40 mouse cellular contexts compared by ENCODE assay signal in genomic region chr11:77693026-77693425, GRCm38 (mm10). TPM values are rescaled to one million over a fixed set of nuclear protein-coding genes. Genes with fewer than 3 reads are reported as not detected.
"Had no signal": no experiment of that assay in that cellular context is flagged by ENCODE, and none has a peak within 500 bp of the region (broad histone marks: within the 10 kb centered on the region; RNA-seq: fewer than 3 reads in every experiment).

No protein-coding gene starts in this region.

- H3K9ac ChIP-seq: heart, embryonic 12.5 days; heart, embryonic 15.5 days; hindbrain, embryonic 13.5 days; hindbrain, embryonic 15.5 days; kidney, embryonic 15.5 days; limb, embryonic 13.5 days; limb, embryonic 15.5 days; liver, embryonic 12.5 days; liver, embryonic 14.5 days had no signal

- H3K4me3 ChIP-seq: heart, adult 2 months; heart, embryonic 12.5 days; heart, embryonic 15.5 days; hindbrain, embryonic 13.5 days; hindbrain, embryonic 15.5 days; kidney, embryonic 15.5 days; limb, embryonic 13.5 days; limb, embryonic 15.5 days; liver, embryonic 12.5 days had no signal

- DNase-seq: gastrocnemius, postnatal 14 days; heart, adult 2 months; heart, postnatal 14 days; heart, postnatal 36 days; kidney, adult 11 months; kidney, adult 2 months; kidney, adult 9 months; kidney, postnatal 14 days; kidney, postnatal 36 days; layer of hippocampus, adult 9-11 months; layer of hippocampus, postnatal 36 days; left cerebral cortex, postnatal 4 days had no signal

- H3K9me3 ChIP-seq: heart, embryonic 12.5 days; heart, embryonic 15.5 days; hindbrain, embryonic 13.5 days; hindbrain, embryonic 15.5 days; kidney, embryonic 15.5 days; limb, embryonic 13.5 days; limb, embryonic 15.5 days; liver, embryonic 12.5 days had no signal

- H3K4me2 ChIP-seq: heart, embryonic 12.5 days; heart, embryonic 15.5 days; hindbrain, embryonic 13.5 days; hindbrain, embryonic 15.5 days; kidney, embryonic 15.5 days; limb, embryonic 13.5 days; limb, embryonic 15.5 days; liver, embryonic 12.5 days had no signal

- H3K27ac ChIP-seq: heart, adult 2 months; heart, embryonic 15.5 days; hindbrain, embryonic 13.5 days; hindbrain, embryonic 15.5 days; hindbrain, postnatal 0 days; kidney, embryonic 15.5 days; kidney, postnatal 0 days; limb, embryonic 13.5 days; limb, embryonic 15.5 days; liver, embryonic 12.5 days; liver, embryonic 14.5 days had no signal

- ATAC-seq: hindbrain, postnatal 0 days; intestine, embryonic 16.5 days; liver, embryonic 12.5 days had no signal

- H3K27me3 ChIP-seq: heart, embryonic 12.5 days; heart, embryonic 15.5 days; hindbrain, embryonic 13.5 days; hindbrain, embryonic 15.5 days; kidney, embryonic 15.5 days; limb, embryonic 13.5 days; limb, embryonic 15.5 days; liver, embryonic 12.5 days had no signal

RNA-seq across cellular contexts. Expression of gene Cryba1, which starts 32.1 kb away (rescaled TPM):
- total RNA-seq: gastrocnemius, adult 18-20 months; gastrocnemius, adult 8-10 months; gastrocnemius, postnatal 14 days; gastrocnemius, postnatal 4 days; heart, adult 2 months; heart, postnatal 14 days; heart, postnatal 36 days; hematopoietic stem cell, adult 5-6 weeks; hindbrain, postnatal 0 days; layer of hippocampus, adult 18-20 months; layer of hippocampus, adult 8-10 months; layer of hippocampus, postnatal 14 days; layer of hippocampus, postnatal 36 days; left cerebral cortex, adult 18-20 months; left cerebral cortex, adult 8-10 months; left cerebral cortex, postnatal 10 days; left cerebral cortex, postnatal 25 days; liver, adult 2 months had no signal
- polyA plus RNA-seq: heart, adult 2 months; heart, embryonic 12.5 days; heart, embryonic 15.5 days; heart, postnatal 0 days; intestine, embryonic 16.5 days; kidney, adult 2 months; kidney, embryonic 15.5 days; kidney, postnatal 0 days; large intestine, adult 2 months; limb, embryonic 11.5 days; limb, embryonic 13.5 days; limb, embryonic 15.5 days; liver, adult 2 months; liver, embryonic 12.5 days; liver, embryonic 14.5 days; liver, embryonic 16.5 days had no signal
